Mouse (Mus musculus): ENCODE results near the gene Rfx5. TPM values are rescaled to one million over a fixed set of nuclear protein-coding genes. Genes with fewer than 3 reads are reported as not detected.
"Not testable (repeated sequence)": the region's sequence is repeated elsewhere in the genome, so short reads cannot be mapped to it uniquely, and the experiment has no call there.

Rfx5 gene
- polyA plus RNA-seq, 1 experiment from 2014 or later = 22.8 TPM

GRCm38 (mm10) chr3:94922333-94922732 lies 31.5 kb upstream of the Rfx5 start:
- CTCF ChIA-PET = interaction anchor here (1.0 to 1.5 kb wide), 2 partner anchors 19 to 25 kb away, joined by 3 to 4 read pairs; no protein-coding TSS in a partner anchor
- TF ChIP-seq CTCF (IDR thresholded peaks at IDR 0.05) = no peak
- ATAC-seq = no peak
- no peak for DNase-seq (ENCODE audit: low read depth, low spot score)
- in situ Hi-C loops (cut with MboI; ENCODE audit: low pct_unique_long_range_greater_than_20kb) = no loop called here
- POLR2A ChIA-PET = no interaction called here
- peaks cover 6% of the 10 kb centered on the region for H3K27me3 ChIP-seq

- in situ Hi-C loops (cut with MboI; ENCODE audit: low pct_unique_long_range_greater_than_20kb) = loop anchor here (5.0 kb wide), 1 partner anchor 237 kb away; no protein-coding TSS in a partner anchor
- CTCF ChIA-PET = interaction anchor here (1.2 to 2.2 kb wide), 3 partner anchors 10 to 23 kb away, joined by 3 to 11 read pairs (median 5); no protein-coding TSS in a partner anchor
Measured at GRCm38 (mm10) chr3:94924688-94925087, 29.2 kb upstream of the Rfx5 start.

GRCm38 (mm10) chr3:94926301-94926736 lies 27.6 kb upstream of the Rfx5 start:
- DNase-seq (ENCODE audit: low read depth, low spot score); H3K27me3 ChIP-seq; POLR2A ChIA-PET; ATAC-seq; CTCF ChIA-PET: not testable (repeated sequence)
- in situ Hi-C loops (cut with MboI; ENCODE audit: low pct_unique_long_range_greater_than_20kb) = loop anchor here (5.0 kb wide), 1 partner anchor 239 kb away; no protein-coding TSS in a partner anchor

More at GRCm38 (mm10) chr3:94924688-94925087, 29.2 kb upstream of the Rfx5 start:
- POLR2A ChIA-PET = no interaction called here
- no peak for TF ChIP-seq CTCF (IDR thresholded peaks at IDR 0.05)
- peaks cover 6% of the 10 kb centered on the region for H3K27me3 ChIP-seq
- no peak for DNase-seq (ENCODE audit: low read depth, low spot score)
- ATAC-seq = no peak

GRCm38 (mm10) chr3:94928979-94929378 lies 24.9 kb upstream of the Rfx5 start:
- DNase-seq (ENCODE audit: low read depth, low spot score); ATAC-seq; POLR2A ChIA-PET; H3K27me3 ChIP-seq: not testable (repeated sequence)
- in situ Hi-C loops (cut with MboI; ENCODE audit: low pct_unique_long_range_greater_than_20kb) = loop anchor here (5.0 kb wide), 1 partner anchor 242 kb away; no protein-coding TSS in a partner anchor
- CTCF ChIA-PET = interaction anchor here (1.1 kb wide), 1 partner anchor 10 kb away, joined by 3 read pairs; no protein-coding TSS in a partner anchor

- H3K27me3 ChIP-seq; ATAC-seq; POLR2A ChIA-PET; DNase-seq (ENCODE audit: low read depth, low spot score); in situ Hi-C loops (cut with MboI; ENCODE audit: low pct_unique_long_range_greater_than_20kb): not testable (repeated sequence)
- CTCF ChIA-PET = interaction anchor here (1.3 kb wide), 1 partner anchor 66 kb away, joined by 3 read pairs; no protein-coding TSS in a partner anchor
Measured at GRCm38 (mm10) chr3:94930386-94931266, 23.2 kb upstream of the Rfx5 start.

- CTCF ChIA-PET = interaction anchor here (1.3 kb wide), 1 partner anchor 65 kb away, joined by 3 read pairs; no protein-coding TSS in a partner anchor
- ATAC-seq; DNase-seq (ENCODE audit: low read depth, low spot score); POLR2A ChIA-PET; in situ Hi-C loops (cut with MboI; ENCODE audit: low pct_unique_long_range_greater_than_20kb); H3K27me3 ChIP-seq: not testable (repeated sequence)
Measured at GRCm38 (mm10) chr3:94931427-94932082, 22.3 kb upstream of the Rfx5 start.

- in situ Hi-C loops (cut with MboI; ENCODE audit: low pct_unique_long_range_greater_than_20kb); H3K27me3 ChIP-seq; ATAC-seq; POLR2A ChIA-PET; DNase-seq (ENCODE audit: low read depth, low spot score): not testable (repeated sequence)
- CTCF ChIA-PET = interaction anchor here (1.3 kb wide), 1 partner anchor 64 kb away, joined by 3 read pairs; no protein-coding TSS in a partner anchor
Measured at GRCm38 (mm10) chr3:94932279-94932678, 21.6 kb upstream of the Rfx5 start.

- no peak for TF ChIP-seq CTCF (IDR thresholded peaks at IDR 0.05)
- in situ Hi-C loops (cut with MboI; ENCODE audit: low pct_unique_long_range_greater_than_20kb) = no loop called here
- DNase-seq (ENCODE audit: low read depth, low spot score) (no peak), ATAC-seq (no peak)
- ChIA-PET CTCF (no interaction called here), POLR2A (no interaction called here)
- no peaks in the 10 kb centered on the region for H3K27me3 ChIP-seq
Measured at GRCm38 (mm10) chr3:94932809-94933564, 20.9 kb upstream of the Rfx5 start, which contains the start of gene Selenbp1. Gene Selenbp1 (plus strand): TSS chr3:94933056.

GRCm38 (mm10) chr3:94933604-94934003 lies 20.3 kb upstream of the Rfx5 start:
- POLR2A ChIA-PET; CTCF ChIA-PET; in situ Hi-C loops (cut with MboI; ENCODE audit: low pct_unique_long_range_greater_than_20kb): not testable (repeated sequence)

GRCm38 (mm10) chr3:94934564-94934963 lies 19.3 kb upstream of the Rfx5 start:
- POLR2A ChIA-PET; in situ Hi-C loops (cut with MboI; ENCODE audit: low pct_unique_long_range_greater_than_20kb); DNase-seq (ENCODE audit: low read depth, low spot score); H3K27me3 ChIP-seq; ATAC-seq; CTCF ChIA-PET: not testable (repeated sequence)

More at GRCm38 (mm10) chr3:94933604-94934003, 20.3 kb upstream of the Rfx5 start:
- DNase-seq (ENCODE audit: low read depth, low spot score); ATAC-seq; H3K27me3 ChIP-seq: not testable (repeated sequence)

GRCm38 (mm10) chr3:94935332-94935731 lies 18.5 kb upstream of the Rfx5 start:
- CTCF ChIA-PET; POLR2A ChIA-PET; H3K27me3 ChIP-seq; ATAC-seq; in situ Hi-C loops (cut with MboI; ENCODE audit: low pct_unique_long_range_greater_than_20kb); DNase-seq (ENCODE audit: low read depth, low spot score): not testable (repeated sequence)

GRCm38 (mm10) chr3:94936147-94936546 lies 17.7 kb upstream of the Rfx5 start:
- in situ Hi-C loops (cut with MboI; ENCODE audit: low pct_unique_long_range_greater_than_20kb); ATAC-seq; DNase-seq (ENCODE audit: low read depth, low spot score); CTCF ChIA-PET; POLR2A ChIA-PET; H3K27me3 ChIP-seq: not testable (repeated sequence)

- DNase-seq (ENCODE audit: low read depth, low spot score); ATAC-seq; in situ Hi-C loops (cut with MboI; ENCODE audit: low pct_unique_long_range_greater_than_20kb); CTCF ChIA-PET; POLR2A ChIA-PET; H3K27me3 ChIP-seq: not testable (repeated sequence)
Measured at GRCm38 (mm10) chr3:94937194-94937593, 16.7 kb upstream of the Rfx5 start.

- in situ Hi-C loops (cut with MboI; ENCODE audit: low pct_unique_long_range_greater_than_20kb) = loop anchor here (5.0 kb wide), 1 partner anchor 238 kb away; no protein-coding TSS in a partner anchor
- POLR2A ChIA-PET; ATAC-seq; H3K27me3 ChIP-seq; CTCF ChIA-PET; DNase-seq (ENCODE audit: low read depth, low spot score): not testable (repeated sequence)
Measured at GRCm38 (mm10) chr3:94940033-94940432, 13.8 kb upstream of the Rfx5 start.
